Mouse (Mus musculus): Measurements from ENCODE around the gene Spert.

DNA sequence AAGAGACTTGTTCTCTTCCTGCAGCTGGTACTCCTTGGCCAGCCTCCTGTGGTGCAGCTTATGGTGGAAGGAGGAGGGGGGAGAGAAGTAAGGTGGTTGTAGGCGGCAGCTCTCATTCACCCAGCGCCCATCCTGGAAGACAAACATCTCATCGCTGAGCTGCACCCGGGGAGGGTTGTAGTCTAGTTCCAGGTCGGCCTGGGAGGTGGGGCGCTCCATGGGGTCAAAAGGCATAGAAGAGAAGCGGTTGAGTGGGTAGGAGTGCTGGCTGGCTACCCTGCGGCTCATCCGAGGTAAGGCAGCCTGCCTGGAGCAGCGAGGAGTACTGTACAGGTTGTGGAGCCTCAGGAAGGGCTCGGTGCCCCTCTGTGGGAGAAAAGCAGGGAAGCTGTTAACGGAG, 9.0 kb downstream of the Spert start:
- TF ChIP-seq HCFC1 (IDR thresholded peaks at IDR 0.05; ENCODE audit: low read depth, low read length) (no peak), CTCF (IDR thresholded peaks at IDR 0.05 in 2 of 3, conservative IDR thresholded peaks at IDR 0.05 in 1 of 3; ENCODE audit: control insufficient read depth in 1 of 3, insufficient read depth in 1 of 3, low read depth in 2 of 3, low read length in 3 of 3, poor library complexity in 1 of 3, severe bottlenecking in 1 of 3) (no peak)
